Mouse (Mus musculus): ENCODE data around the gene Ptges2.

DNA sequence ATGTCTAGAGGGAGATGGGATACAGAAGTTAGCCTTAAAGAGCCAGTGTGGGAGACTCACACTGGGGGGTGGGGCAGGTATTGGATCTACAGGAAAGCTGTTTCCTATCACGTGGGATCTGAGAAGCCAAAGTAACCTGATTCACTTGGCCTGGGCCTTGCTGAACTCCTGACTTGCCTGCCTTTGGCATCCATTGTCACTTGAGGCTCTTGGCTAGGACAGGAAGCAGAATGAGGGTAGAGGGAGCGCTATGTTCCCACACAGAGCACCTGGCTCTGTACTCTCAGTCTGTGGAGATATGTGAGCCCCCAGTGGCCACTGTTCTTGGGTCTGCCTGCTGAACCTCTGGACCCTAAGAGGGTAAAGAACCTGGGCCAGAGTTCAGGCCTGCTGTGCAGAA lies 20.9 kb downstream of the Ptges2 start:
- no peak for TF ChIP-seq CTCF (IDR thresholded peaks at IDR 0.05; ENCODE audit: borderline replicate concordance, extremely low read depth, insufficient read depth, insufficient read length)
- no peak for TF ChIP-seq POLR2A (IDR thresholded peaks at IDR 0.05; ENCODE audit: borderline replicate concordance, extremely low read depth, insufficient read depth, insufficient read length, poor library complexity, severe bottlenecking)

Measured in brain, embryonic 14.5 days (tissue).